Mouse (Mus musculus) B cell, adult 2 months (primary cell): ENCODE results near the gene Meis2.

Experiments used
- DNase-seq, 2 experiments: peaks; one replicate each; pipeline ENCODE4 v3.0.0; 2022

Meis2 gene

DNA sequence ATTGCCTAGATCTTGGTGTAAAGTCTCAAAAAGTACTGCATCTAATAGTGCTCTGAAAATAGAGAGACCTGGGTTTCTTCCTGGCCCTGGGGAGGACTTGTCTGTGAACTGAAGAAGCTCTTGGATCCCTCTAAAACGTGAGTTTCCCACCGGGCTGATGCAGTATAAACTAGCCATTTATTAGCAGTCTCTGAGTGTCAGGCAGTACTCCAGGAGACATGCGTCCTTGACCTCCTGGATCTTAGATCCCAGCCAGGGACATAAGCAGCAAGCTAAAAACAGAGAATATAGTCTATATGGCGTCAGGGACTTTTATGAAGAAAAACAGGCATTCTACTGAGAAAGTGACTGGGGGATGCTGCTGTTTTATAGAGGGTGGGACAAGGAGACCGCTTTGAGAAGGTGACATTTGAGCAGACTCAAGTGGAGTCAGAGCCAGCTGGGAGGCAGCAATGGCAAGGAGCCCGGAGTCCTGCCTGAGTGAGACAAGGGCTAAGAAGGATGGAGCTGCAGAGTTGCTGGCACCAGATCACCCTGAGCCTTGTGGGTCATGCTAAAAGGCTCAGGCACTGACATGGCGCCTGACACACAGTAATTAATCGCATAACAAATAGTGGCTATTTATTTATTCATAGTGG is 126.6 kb downstream of the Meis2 start:
- DNase-seq = no peak

DNA sequence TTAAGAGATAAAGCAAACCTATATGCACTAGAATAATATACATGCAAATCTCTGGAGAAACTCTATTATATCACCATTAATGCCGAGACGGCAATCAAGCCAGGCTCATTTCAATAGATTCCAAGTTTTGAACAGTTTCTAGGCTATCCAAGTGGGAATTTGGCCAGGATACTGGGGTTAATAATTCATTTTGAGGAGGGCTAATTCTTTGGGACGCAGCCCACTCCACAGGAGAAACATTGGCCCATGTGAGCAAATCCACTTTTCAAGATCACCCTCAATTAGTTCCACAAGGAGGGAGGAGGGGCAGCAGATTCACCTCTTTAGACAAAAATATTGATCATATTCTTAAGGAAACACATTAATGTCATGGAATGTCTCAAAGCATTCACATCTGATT is 127.3 kb downstream of the Meis2 start:
- no peak for DNase-seq

DNA sequence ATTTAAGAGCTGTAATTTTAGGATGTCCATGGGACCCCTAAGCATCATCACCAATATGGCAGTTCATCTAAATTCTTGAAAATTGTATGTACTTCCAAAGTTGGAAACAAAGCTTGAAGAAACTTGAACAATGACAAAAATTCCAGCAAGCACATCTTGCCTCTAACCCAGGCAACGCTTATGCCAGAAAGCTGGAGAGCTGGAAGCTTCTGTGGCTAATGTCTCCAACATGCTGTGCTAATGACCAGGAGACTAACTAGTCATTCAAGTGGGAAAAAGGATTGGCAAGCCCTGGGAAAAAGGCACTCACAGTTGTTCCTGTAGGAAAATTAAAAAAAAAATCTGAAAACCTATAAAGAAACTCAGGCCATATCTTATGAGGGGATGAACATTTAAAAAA is 127.7 kb downstream of the Meis2 start:
- no peak for DNase-seq

DNA sequence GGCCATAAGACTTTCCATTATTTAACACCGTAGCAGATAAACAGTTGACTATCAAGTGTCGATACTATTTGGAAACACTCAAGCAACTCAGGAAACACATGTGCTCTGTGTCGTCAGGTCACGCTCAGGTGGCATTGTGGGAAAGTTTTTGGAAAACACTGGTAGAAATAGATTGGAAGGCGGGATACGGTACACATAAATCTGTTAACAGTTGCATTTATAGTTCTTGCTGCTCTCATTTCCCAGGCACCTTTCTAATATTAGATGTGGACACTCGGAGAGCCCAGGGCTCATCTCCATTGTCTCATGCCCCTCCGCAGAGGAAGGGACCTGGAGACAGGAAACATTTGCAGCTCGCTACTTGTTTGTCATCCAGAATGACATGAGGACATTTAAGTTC is 128.9 kb downstream of the Meis2 start:
- no peak for DNase-seq

DNA sequence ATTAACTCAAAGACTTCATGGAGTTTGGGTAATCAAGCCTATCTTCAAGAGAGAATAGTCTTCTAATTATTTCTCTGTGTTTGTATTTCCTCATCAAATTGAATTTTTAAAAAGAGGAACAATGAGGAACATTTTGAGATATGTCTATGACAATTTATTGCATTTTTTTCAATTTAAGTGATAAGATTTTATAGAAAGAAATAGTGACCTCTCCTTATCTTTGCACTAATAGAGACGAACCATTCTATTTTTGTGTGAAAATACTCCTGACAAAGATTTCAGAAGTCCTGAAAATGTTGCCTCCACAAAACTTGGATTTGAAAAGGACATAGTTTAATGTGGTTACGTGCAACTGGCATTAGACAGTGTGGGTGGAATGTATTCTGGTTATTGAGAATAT is 131.3 kb downstream of the Meis2 start:
- DNase-seq = no peak

DNA sequence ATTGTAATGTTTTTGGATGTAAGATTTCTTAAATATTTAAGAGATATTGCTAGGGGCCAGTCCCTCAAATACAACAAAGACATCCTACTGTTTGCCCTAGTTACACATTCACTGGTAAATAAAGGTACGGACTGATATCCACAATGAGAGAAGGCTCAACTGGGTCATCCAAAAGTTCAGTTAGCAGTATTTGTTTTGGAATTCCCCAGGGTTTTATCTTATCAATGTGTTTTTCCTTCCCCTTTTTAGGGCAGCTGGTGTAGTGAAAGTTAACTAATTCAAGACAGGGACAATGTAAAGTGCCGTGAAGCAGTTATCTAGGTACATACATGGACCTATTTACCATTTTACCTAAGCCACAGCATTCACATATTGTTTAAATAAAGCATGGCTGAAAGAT is 132.4 kb downstream of the Meis2 start:
- DNase-seq = no peak

DNA sequence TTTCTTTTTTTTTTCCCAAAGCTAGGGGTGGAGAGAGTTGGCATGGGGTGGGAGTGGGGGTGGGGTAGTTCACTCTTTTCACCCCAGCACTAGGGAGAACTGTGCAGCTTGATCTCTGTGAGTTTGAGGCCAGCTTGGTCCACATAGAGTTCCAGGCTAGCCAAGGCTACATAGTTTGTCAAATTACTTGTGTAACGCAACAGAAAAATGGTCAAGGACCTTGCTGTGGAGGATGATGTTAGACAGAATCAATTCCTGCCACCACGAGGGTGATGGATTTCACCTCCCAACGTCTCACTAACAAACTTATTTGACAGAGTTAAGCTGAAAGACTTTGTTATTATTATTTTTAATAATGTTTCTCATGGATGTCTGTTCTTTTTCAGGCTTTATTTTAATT is 139.9 kb downstream of the Meis2 start:
- no peak for DNase-seq

DNA sequence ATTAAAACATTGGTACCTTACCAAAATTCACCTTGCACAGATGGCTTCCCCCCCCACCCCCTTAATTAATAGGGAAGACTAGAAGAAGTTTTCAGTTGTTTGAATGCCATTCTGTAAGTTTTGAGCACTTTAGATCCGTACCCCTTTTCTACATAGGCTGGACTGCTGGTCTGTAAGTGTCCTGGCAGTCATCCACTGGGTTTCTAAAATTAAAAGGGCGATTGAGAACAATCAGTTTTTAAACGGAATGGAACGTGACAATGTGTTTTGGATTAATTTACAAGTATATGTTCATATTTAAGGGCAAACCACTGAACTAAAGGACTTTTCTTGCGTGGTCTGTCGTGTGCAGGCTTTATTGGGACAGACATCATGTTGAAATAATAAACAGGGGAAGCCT is 141.2 kb downstream of the Meis2 start:
- no peak for DNase-seq

DNA sequence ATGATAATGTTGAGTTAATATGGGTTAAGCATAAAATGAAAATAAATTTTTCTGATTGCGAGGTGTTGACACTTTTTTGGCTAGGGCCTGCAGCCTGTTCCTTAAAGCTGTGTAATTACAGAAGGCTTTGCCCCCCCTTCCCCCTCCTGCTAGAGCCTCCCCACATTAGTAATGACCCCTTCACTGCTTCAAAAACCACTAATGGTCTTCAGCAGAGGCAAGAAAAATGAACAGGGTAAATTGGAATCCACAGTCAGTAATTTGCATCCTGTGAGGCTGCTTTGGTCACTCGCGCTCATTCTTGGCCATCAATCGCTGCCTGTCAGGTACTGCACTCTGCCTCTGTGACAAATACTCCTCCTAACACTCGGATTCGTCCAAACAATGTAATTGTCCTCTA is 142.4 kb downstream of the Meis2 start:
- no peak for DNase-seq

DNA sequence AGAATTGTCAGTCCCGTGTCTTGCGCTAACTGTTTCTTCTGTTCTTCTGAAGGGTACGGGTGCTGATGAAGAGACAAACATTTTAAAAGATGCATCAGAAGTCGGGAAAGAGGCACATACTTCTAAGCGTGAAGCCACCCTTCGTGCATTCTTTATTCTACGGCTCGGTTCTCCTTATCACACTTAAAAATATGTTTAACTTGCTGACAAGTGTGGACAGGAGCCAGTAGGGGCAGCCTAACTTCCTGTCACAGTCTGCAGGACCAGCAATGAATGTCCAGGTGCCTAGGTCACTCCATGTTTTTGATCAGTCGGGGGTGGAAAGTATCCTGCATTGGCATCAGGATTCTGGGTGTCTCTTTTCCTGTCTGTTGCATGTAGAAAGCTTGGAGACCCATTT is 144.0 kb downstream of the Meis2 start:
- no peak for DNase-seq

DNA sequence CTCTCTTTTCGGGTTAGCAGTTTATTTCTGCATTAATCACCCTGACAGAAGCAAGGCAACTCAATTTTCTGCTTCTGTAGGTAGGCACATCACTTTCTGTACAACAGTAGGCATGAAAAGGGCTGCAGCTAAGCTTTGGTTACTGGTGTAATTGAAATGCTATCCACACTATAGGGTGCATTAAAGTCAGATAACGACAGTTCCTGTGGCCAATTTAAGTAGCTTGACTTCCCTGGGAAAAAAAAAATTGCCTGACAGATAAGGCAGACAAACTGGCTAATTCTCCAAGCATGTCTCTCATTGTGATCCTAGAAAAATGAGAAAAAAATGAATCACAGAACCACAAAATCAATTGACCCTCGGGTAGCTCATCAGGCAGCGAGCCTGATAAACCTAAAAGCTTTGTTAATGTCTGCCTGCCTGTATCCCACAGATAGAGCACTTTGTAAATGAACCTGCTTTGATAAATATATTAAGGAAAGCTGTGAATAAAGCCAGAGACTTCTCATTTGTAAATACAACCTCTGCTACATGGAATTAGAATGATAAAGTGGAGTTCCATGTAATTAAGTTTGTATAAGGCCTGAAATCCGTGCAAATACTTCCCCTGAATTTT is 145.2 kb downstream of the Meis2 start:
- DNase-seq = no peak

DNA sequence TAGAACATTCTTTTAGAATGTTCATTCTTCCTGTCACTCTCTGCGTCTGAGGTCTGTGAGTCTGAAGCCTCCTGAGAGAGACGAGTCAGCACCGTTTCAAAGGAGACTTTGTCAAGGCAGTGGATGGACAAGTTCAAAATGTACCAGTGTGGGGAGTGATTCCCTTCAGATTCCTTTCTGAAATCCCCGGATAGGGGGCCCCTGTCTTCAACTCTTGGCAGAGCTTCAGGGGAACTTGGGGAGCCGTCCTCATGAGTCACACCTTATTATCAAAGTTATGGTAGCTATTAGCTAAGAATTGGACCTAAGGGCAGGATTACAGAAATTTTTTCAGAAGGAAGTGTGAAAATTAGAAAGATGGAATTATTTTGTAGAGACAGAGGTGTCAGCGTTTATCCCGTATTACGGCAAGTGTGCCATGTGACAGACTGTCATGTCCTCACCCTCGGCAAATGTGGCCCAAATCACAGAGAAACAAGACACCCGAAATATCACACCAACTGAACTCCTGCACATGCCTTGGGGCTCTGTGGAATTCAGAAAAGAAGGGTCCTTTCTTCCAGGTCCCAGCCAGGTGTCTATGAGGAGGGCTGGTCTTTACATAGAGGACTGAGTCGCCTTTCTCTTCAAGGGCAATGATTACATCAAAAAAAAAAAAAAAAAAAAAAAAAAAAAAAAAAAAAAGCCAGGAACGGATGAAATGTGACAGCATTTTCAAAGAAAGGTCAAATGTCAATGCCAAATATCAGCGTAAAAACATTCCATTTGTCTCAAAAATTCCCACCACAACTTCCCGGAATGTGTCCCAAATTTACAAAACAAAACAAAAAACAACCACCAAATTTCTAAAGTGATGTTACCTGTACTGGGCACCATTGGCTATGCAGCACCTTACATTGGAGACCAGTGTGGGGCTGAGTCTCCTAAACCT is 146.2 kb downstream of the Meis2 start:
- DNase-seq = no peak

DNA sequence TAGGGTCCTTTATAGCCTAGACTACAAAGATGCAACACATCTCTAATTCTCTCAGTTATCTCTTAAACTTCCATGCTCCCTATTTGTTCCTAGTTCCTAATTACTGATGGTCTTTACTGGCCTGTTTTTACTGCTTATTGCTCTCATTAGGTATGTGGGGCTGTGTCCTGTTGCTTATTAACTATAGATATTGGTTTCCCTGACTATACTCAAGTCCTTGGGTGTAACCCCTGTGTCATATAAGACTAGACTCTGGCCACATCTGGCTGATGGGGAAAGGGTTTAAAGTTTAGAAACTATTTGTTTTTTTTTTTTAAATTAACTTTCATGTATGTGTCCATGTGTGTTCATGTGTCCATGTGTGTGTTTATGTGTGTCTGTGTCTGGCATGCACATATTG is 147.1 kb downstream of the Meis2 start:
- no peak for DNase-seq

DNA sequence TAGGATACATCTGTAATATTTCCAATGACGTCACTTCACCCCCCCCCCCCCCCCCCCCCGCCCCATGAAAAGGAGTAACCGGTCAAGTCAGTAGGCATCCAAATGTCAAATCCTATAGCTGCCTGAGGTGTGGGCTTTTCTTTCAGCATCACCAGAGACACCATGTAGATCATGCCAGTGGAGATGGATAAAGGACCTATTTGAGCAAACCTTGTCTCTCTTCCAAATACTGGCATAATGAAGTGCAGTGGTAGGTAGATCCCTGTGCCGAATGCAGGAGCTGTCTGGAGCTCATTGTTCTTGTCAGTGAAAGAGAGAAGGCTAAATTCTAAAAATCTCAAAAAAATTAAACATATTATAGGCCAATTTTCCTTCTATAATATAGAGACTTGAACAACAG is 151.1 kb downstream of the Meis2 start:
- DNase-seq = no peak

DNA sequence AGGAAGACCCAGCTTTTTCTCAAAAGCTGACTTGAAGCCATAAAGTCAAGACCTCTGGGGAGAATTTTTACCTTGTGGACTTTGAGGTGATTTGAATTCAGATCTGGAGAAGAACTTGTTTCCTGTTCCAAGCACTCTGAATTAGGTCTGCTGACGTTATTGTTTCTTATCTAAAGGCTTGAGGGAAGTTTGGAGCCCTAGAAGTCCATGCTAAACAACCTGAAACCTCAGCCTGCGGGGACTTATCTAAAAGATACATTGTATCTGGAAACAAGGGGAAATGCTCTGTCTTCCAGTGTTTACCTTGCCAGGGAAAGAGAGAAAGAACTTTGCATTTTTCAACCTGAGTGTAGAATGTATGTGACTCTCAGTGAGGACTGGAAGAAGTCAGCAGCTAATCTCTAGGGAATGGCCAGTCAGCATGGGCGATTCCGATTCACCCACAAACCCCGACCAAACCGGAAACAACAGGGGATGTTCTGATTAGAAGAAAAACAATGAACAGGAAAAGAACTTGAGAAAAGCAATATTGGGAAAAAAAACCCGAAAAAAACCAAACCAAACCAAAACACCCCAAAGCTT is 152.6 kb downstream of the Meis2 start:
- DNase-seq = no peak

DNA sequence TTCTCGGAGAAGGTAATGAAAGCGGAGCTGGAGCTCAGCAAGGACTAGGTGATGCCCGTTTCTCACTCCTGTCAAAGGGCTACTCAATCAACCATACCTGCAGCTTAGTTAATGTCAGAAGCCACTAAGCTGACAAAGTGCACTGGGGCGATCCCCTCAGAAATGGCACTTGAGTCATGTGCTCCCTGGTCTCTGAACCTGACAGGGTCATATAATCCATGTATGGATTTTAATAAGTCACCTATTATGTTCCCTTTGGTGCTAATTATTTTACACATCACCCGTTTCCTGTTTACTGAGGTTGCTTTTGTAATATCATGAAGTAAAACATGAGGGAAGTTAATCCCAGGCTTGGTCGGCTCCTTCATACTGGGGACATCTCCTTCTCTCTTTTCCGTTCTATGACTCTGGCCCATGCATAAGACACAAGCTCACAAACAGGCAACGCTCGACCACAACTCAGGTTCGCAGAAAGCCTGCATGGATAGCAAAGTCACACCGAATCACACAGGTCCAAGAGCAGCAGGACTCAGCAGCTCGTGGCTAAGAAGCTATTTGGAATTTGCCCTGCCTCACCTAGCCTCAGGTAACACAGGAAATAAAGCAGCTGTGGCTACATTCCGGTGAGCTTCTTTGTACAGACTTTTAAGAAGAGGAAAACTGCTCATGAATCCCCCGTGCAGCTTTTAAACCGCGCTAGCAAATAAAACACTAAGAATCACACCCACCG is 153.6 kb downstream of the Meis2 start:
- no peak for DNase-seq

DNA sequence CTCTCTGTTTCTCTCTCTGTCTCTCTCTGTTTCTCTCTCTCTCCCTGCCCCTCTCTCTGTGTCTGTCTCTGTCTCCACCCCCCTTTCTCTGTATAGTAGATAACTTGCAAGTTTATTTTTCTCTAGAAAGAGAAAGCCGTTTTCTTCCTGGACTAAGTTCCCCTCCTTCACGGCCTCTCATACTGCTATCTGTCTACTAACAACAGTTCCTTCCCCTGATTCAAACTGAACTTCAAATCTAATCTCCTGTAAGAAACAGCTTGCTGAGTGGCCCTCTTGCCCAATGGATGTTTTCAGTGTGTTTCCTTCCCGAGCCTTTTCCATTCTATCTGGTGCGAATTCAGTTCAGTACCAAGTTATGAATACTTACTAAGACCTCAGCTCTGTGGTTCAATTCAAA is 155.4 kb downstream of the Meis2 start:
- DNase-seq = no peak

DNA sequence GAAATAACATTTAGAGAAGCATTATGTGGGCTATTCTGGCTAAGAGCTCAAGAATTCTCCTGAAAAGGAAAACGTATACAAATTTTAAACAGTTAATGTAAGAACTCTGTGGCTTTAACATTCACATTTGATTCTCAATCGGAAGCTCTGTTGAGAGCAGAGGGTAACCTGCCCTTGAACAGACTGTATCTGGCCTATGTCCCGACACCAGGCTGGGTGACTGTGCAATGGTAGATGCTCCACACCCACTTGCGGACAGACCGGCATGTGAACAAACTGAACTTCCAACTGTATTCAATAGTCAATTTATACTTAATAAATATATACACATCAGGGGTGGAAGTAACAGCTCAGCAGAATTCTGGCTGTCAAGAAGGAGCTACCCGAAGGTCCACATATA is 164.6 kb downstream of the Meis2 start:
- DNase-seq = no peak

DNA sequence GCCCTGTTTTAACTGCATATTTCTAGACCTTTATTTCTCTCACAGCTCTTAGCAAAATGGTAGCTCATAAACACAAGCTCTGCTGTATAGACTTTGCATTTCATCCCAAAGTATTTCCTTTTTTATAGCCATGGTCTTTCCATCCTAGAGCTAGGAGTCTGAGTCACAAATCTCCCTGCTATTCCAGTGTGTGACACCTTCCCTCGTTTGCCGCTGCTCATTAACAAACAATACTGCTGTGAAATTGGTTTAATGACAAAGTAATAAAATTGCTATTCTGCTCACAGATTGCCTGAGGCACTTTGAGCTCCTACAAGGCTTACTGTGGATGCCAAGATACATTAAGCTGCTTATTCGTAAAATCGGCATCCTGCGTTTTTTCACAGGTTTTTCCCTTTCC is 168.1 kb downstream of the Meis2 start:
- no peak for DNase-seq

DNA sequence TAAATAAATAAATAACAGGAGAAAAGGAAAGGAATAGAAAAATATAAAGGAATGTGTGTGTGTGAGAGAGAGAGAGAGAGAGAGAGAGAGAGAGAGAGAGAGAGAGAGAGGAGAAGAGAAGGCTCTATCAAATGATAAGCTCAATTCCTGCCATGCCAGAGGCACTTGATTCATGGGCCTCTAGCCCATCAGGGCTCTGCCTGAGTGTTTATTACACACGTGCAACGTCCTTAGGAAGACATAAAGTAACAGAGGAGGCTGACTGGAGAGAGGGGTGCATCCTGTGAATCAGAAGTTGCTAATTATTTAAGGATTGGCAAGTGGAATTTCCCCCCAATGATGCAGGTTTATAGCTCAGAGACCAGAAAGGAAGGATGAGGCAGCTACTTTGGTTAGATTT is 168.6 kb downstream of the Meis2 start:
- no peak for DNase-seq

DNA sequence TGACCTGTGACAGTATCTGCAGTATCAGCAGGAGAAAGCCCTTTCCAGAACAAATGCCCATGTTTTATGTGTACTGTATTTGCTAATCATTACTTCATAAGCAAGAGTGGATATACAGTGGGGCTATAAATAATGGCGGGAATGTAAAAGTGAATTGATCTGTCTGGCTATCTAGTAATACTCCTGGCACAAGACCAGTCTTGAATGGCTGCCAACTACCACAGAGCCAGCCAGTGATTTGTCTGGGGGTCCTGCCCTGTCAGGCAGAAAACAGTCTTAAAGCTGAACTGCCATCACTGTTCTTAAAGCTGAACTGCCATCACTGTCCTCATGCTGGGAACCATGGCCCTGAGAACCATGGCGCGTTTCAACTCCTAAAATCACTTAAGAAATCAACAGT is 169.9 kb downstream of the Meis2 start:
- DNase-seq = no peak

DNA sequence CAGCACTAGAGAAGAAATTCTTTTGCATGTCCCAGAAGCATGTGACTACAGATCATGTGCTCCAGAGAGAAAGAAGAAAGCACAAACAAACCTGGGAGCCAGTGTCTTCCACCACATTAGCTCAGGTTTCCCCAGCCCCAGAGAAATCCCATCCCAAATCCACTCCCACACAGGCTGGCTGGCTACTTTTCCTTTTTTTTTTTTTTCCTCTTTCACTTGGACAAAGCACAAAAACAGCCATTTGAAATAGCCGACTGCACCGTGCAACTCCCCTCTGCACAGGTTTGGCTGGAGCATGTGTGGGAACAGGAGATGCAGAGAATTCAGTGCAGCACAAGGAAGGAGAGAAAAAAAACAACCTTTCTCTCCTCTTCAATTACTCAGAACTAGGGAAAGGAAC is 170.4 kb downstream of the Meis2 start:
- no peak for DNase-seq

DNA sequence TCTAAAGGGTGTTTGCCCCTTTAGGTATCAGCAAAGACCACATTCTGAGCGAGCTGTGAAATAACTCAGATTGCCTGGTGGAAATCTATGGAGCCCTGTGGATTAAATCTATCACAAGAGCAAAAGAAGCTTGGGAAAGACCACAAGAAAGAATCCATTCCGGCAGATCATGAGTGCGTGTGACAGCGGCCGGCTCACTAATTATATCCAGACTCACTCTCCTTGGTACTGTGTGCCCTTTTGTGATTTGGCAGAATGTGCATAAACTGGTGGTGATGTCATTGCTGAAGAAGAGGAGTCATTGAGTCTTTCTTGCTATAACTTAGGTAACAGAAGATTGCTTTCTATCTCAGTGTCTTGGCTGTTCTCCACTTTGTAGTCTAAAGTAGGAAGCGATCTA is 172.5 kb downstream of the Meis2 start:
- no peak for DNase-seq
